Mouse (Mus musculus): Measurements from ENCODE around the gene Gm20721.
"Not testable (repeated sequence)": the region's sequence is repeated elsewhere in the genome, so short reads cannot be mapped to it uniquely, and the experiment has no call there.

The Gm20721 gene

GRCm38 (mm10) chr2:174346612-174346998 lies at the start of gene Gm20721:
Gm20721 (minus strand) TSS chr2:174346712.
- in situ Hi-C loops (cut with MseI, MboI), result no loop called here

- in situ Hi-C loops (cut with MseI, MboI), result no loop called here
These were observed 46.9 kb upstream of the Gm20721 start for GRCm38 (mm10) chr2:174393383-174393782.

GRCm38 (mm10) chr2:174392554-174392953 lies 46.0 kb upstream of the Gm20721 start:
- in situ Hi-C loops (cut with MseI, MboI), result no loop called here

- in situ Hi-C loops (cut with MseI, MboI), result no loop called here
These were observed 45.4 kb upstream of the Gm20721 start for GRCm38 (mm10) chr2:174391936-174392335.

GRCm38 (mm10) chr2:174381021-174381420 lies 34.5 kb upstream of the Gm20721 start:
- in situ Hi-C loops (cut with MseI, MboI), result no loop called here

GRCm38 (mm10) chr2:174366571-174366970 lies 20.1 kb upstream of the Gm20721 start:
- in situ Hi-C loops (cut with MseI, MboI), result no loop called here

GRCm38 (mm10) chr2:174359656-174360055 lies 13.1 kb upstream of the Gm20721 start:
- in situ Hi-C loops (cut with MseI, MboI), result no loop called here

GRCm38 (mm10) chr2:174358516-174358915 lies 12.0 kb upstream of the Gm20721 start:
- in situ Hi-C loops (cut with MseI, MboI), result no loop called here

- in situ Hi-C loops (cut with MseI, MboI), result not testable (repeated sequence)
These were observed 622 bp upstream of the Gm20721 start for GRCm38 (mm10) chr2:174346999-174347668.

- in situ Hi-C loops (cut with MseI, MboI), result no loop called here
These were observed 1.5 kb downstream of the Gm20721 start for GRCm38 (mm10) chr2:174344996-174345395.

GRCm38 (mm10) chr2:174344003-174344655 lies 2.4 kb downstream of the Gm20721 start:
- in situ Hi-C loops (cut with MseI, MboI), result no loop called here

- in situ Hi-C loops (cut with MseI, MboI), result no loop called here
These were observed 2.9 kb downstream of the Gm20721 start for GRCm38 (mm10) chr2:174343566-174343965.

- in situ Hi-C loops (cut with MseI, MboI), result no loop called here
These were observed 3.6 kb downstream of the Gm20721 start for GRCm38 (mm10) chr2:174342793-174343400.

GRCm38 (mm10) chr2:174340893-174341580 lies 5.5 kb downstream of the Gm20721 start:
- in situ Hi-C loops (cut with MseI, MboI), result no loop called here

GRCm38 (mm10) chr2:174340229-174340892 lies 6.2 kb downstream of the Gm20721 start:
- in situ Hi-C loops (cut with MseI, MboI), result no loop called here

- in situ Hi-C loops (cut with MseI, MboI), result no loop called here
These were observed 6.8 kb downstream of the Gm20721 start for GRCm38 (mm10) chr2:174339701-174340100.

GRCm38 (mm10) chr2:174337275-174337674 lies 9.2 kb downstream of the Gm20721 start:
- in situ Hi-C loops (cut with MseI, MboI), result no loop called here

GRCm38 (mm10) chr2:174334415-174334814 lies 12.1 kb downstream of the Gm20721 start:
- in situ Hi-C loops (cut with MseI, MboI), result no loop called here

GRCm38 (mm10) chr2:174333239-174333890 lies 13.1 kb downstream of the Gm20721 start:
- in situ Hi-C loops (cut with MseI, MboI), result no loop called here

- in situ Hi-C loops (cut with MseI, MboI), result no loop called here
These were observed 15.1 kb downstream of the Gm20721 start for GRCm38 (mm10) chr2:174331282-174332030.
